Mouse (Mus musculus) midbrain, embryonic 14.5 days (tissue): ENCODE measurements at regions not wholly inside any gene's neighbourhood (a gene's known extent, or its start where the extent isn't known, plus 50 kb on each side); places are given as distances from the start of the nearest gene placed in this dataset.
"Not testable (repeated sequence)": the region's sequence is repeated elsewhere in the genome, so short reads cannot be mapped to it uniquely, and the experiment has no call there.

Experiments
- ATAC-seq: fragments of 200-750 bp; cut with Nextera tagmentation; 2 replicates; pipeline ENCODE4 v1.8.0; 2017; ENCODE audit warnings: moderate number of reproducible peaks, moderate library complexity; ENCODE audit not compliant: low FRiP score, low TSS enrichment
- DNase-seq: peaks from one replicate; pipeline ENCODE4 v3.0.0-alpha.2; 2015
- H3K27ac ChIP-seq: fragments of 300-500 bp; sonication (generic); replicated peaks from 2 replicates; pipeline ENCODE4 v1.5.1; 2014; ENCODE audit warnings: mild to moderate bottlenecking, low read depth, low read length, moderate library complexity
- H3K27me3 ChIP-seq: fragments of 300-500 bp; sonication (generic); 2 replicates; pipeline ENCODE4 v1.6.1; 2014; ENCODE audit warnings: low read length, control low read depth, mixed read lengths; ENCODE audit not compliant: control insufficient read depth, insufficient read depth
- H3K36me3 ChIP-seq: fragments of 300-500 bp; sonication (generic); 2 replicates; pipeline ENCODE4 v1.6.1; 2014; ENCODE audit warnings: low read length, control low read depth; ENCODE audit not compliant: control insufficient read depth, insufficient read depth
- H3K4me1 ChIP-seq: fragments of 300-500 bp; sonication (generic); 2 replicates; pipeline ENCODE4 v1.6.1; 2014; ENCODE audit warnings: mild to moderate bottlenecking, antibody characterized with exemption, low read length, control low read depth; ENCODE audit not compliant: control insufficient read depth, insufficient read depth
- H3K4me2 ChIP-seq: fragments of 300-500 bp; sonication (generic); 2 replicates; pipeline ENCODE4 v1.6.1; 2014; ENCODE audit warnings: mild to moderate bottlenecking, low read length, moderate library complexity
- H3K4me3 ChIP-seq: fragments of 300-500 bp; sonication (generic); replicated peaks from 2 replicates; pipeline ENCODE4 v1.5.1; 2014; ENCODE audit warnings: low read depth, low read length
- H3K9ac ChIP-seq: fragments of 300-500 bp; sonication (generic); replicated peaks from 2 replicates; pipeline ENCODE4 v1.6.1; 2014; ENCODE audit warnings: mild to moderate bottlenecking, low read length, moderate library complexity
- H3K9me3 ChIP-seq: fragments of 300-500 bp; sonication (generic); 2 replicates; pipeline ENCODE4 v1.6.1; 2016; ENCODE audit warnings: low read length, control low read depth, mixed read lengths; ENCODE audit not compliant: control insufficient read depth
- whole genome bisulfite sequencing: fragments of 180-500 bp; shearing (Covaris S2); extraction: QIAGEN DNeasy Blood & Tissue Kit; methylation state at CpG from one replicate; pipeline ENCODE4 v1.1.7; 2014; 5-methylcytosine and 5-hydroxymethylcytosine counted together

DNA sequence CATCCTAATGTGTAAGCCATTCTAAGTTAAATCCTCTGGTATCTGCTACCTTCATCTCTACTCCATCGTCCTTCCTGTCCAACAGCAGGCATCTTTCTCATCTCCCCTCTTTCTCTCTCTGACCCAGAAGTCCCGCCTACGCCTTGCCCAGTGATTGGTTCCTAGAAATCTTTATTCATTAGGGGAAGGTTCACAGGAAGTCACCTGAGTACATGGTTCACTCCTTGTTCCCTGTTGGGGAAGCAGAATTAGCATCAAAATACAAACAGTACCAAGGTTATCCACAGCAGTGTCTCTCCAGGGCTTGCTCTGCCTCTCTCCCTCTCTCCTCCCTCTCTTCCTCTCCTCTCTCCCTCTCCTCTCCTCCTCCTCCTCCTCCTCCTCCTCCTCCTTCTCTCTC, 319.4 kb downstream of the Nkx6-1 start:
- DNase-seq (no peak), ATAC-seq (no peak)
- Histone ChIP-seq H3K27me3 (no peaks in the 10 kb centered on the region), H3K4me2 (no peak overlapping the region), H3K27ac (no peak overlapping the region), H3K9me3 (no peaks in the 10 kb centered on the region), H3K4me3 (no peak overlapping the region), H3K9ac (no peak overlapping the region), H3K4me1 (no peaks in the 10 kb centered on the region), H3K36me3 (no peaks in the 10 kb centered on the region)
- 87% methylated on average over 3 of the region's 3 CpGs for WGBS

DNA sequence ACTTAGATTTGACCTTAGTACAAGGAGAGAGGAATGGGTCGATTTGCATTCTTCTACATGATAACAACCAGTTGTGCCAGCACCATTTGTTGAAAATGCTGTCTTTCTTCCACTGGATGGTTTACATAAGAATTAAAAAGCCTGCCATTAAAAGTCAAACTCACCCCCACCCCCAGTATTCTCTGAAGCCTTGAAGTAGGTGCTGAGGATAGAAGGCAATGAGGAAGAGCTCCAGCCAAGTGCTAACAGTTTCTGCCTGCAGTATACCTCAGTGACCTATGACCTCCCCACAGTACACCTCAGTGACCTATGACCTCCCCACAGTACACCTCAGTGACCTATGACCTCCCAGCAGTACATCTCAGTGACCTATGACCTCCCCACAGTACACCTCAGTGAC, 328.4 kb downstream of the Nkx6-1 start:
- ATAC-seq, H3K9me3 ChIP-seq, DNase-seq, H3K27me3 ChIP-seq, H3K4me1 ChIP-seq, H3K4me2 ChIP-seq, H3K27ac ChIP-seq, H3K36me3 ChIP-seq, H3K9ac ChIP-seq, H3K4me3 ChIP-seq: not testable (repeated sequence)
- 100% methylated on average over 1 of the region's 1 CpGs for WGBS

DNA sequence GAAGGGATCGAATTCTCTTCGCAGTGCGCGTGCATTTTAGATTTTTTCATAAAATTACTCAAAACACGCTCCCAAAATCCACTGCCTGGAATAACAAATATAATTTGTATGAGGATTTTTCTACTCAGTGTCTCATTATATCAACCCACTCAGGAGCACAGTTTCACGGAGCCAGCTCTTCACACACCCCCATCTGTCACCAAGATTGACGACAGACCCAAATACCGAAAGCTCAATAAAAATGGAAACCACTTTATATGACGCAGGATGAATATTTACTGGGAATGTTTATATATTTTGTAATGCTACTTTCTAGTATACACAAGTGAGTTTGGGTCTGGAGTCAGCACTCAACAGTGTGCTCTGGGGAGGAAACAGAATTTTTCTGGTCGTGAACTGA, 333.0 kb downstream of the Nkx6-1 start:
- Histone ChIP-seq H3K4me2 (no peak overlapping the region), H3K27me3 (peaks cover 20% of the 10 kb centered on the region; the same call in 1 of the 2 replicates), H3K27ac (no peak overlapping the region), H3K4me3 (no peak overlapping the region), H3K9me3 (no peaks in the 10 kb centered on the region), H3K36me3 (no peaks in the 10 kb centered on the region), H3K4me1 (no peaks in the 10 kb centered on the region), H3K9ac (no peak overlapping the region)
- DNase-seq (no peak), ATAC-seq (no peak)
- WGBS = 91% methylated on average over 10 of the region's 10 CpGs

DNA sequence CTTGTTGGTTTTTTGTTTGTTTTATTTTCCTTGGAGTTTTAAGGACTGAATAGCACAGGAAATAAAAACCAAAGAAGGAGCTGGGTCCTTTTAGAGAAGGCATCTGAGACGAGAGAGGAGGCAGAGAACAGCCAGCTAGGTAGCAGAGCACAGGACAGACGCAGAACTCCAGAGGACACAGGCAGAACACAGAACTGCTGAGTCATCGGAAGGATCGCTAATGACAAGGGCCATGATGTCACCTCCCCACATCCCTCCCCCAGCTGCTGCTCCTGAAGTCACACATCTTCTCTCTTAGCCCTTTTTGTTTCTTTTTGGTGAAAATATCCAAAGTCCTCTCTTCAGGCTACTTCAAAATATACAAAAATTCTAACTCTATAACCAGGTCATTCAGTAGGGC, 338.7 kb downstream of the Nkx6-1 start:
- no peaks in the 10 kb centered on the region for H3K36me3 ChIP-seq
- H3K4me2 ChIP-seq = no peak overlapping the region
- 57% methylated on average over 4 of the region's 4 CpGs for WGBS
- DNase-seq (no peak), ATAC-seq (no peak)
- H3K27ac ChIP-seq = no peak overlapping the region
- H3K4me1 ChIP-seq = peaks cover 7% of the 10 kb centered on the region; the same call in 1 of the 2 replicates
- no peak overlapping the region for H3K9ac ChIP-seq
- peaks cover 60% of the 10 kb centered on the region for H3K27me3 ChIP-seq
- H3K4me3 ChIP-seq = no peak overlapping the region
- H3K9me3 ChIP-seq = no peaks in the 10 kb centered on the region

DNA sequence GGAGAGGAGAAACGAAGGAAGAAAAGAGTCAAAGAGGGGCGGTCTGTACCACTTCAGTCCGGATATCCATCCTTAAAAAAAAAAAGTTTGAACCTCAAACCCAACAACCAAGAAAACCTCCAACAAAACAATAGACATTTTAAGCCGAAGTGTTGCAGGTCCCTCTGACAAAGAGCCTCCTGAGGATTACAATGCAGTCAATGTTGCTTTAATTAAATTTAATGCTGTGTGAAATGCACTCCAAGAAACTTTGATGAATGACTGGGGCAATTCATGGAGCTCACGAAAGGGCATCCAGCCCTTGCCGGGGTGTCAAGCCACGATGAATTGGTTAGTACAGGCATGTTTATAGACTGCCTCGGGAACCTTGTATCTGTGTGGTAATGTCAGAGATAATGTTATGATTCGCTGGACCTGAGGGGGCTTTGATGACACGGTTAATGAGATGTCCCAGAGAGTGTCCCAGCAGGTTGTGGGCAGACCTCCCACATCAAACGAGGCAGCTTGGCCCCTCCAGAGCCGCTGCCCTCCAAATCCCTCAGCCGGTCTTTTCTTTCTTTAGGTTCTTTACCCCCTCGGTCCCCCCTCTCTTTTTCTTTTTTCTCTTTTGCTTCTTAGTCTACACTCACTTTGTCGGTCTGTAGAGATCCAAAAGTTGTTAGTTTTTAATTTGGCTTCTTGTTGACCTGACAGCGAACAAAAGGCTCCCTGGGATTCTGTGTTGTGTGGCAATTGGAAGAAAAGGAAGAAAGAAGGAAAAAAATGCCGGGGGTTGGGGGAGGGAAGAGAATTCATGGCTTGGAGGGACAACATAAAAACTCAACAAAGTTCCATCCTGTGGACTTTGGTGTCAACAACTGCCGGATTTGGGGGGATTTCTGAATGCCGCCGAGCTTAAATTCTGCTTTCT, 341.5 kb downstream of the Nkx6-1 start:
- 1% methylated on average over 20 of the region's 20 CpGs for WGBS
- no peak overlapping the region for H3K9ac ChIP-seq
- ATAC-seq (no peak), DNase-seq (peak; percentile 44)
- peak overlapping the region; percentile 26; the same call in 1 of the 2 replicates for H3K4me2 ChIP-seq
- H3K36me3 ChIP-seq = no peaks in the 10 kb centered on the region
- H3K4me3 ChIP-seq = no peak overlapping the region
- no peaks in the 10 kb centered on the region for H3K9me3 ChIP-seq
- H3K27me3 ChIP-seq = peaks cover 61% of the 10 kb centered on the region
- peaks cover 7% of the 10 kb centered on the region; the same call in 1 of the 2 replicates for H3K4me1 ChIP-seq
- H3K27ac ChIP-seq = no peak overlapping the region

DNA sequence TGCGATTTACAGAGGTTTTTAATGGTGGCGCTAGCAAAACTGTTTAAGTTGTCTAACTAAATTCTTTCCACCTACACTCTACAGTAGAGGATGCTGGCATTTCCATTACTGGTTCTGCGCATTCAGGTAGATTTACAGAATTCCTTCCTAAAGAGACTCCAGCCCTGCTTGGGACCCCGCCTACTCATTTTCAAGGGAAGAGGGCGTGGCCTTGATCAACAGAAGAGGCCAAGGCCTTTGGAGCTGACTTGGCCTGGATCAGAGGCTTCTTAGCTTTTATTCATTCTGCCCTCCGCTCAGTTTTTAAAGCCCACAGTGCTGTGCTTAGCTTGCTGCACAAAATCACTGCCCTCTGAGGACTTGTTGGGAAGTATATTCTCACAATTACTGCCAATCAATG, 364.8 kb downstream of the Nkx6-1 start:
- 87% methylated on average over 6 of the region's 6 CpGs for WGBS
- no peaks in the 10 kb centered on the region for H3K27me3 ChIP-seq

DNA sequence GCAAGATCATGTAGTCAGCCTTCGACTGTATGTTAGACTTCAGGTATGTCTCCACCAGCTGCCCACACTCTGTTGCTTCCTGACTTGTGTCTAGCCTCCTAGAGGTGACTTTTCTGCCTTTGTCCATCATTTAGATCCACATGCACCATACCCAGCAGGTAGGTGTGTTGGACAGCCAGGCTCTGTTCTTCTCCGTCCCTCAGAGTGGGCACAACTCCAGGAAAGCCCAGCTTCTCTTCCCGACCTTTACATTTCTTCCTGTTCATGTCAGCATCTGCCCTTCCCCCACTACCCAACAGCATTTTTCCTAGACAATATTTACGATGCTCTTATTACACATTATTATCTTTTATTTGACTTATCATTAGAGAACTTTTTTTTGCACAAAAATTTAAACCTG, 366.4 kb downstream of the Nkx6-1 start:
- no peak overlapping the region for H3K27ac ChIP-seq
- no peaks in the 10 kb centered on the region for H3K9me3 ChIP-seq
- H3K27me3 ChIP-seq = no peaks in the 10 kb centered on the region
- no peaks in the 10 kb centered on the region for H3K4me1 ChIP-seq
- WGBS = 81% methylated on average over 4 of the region's 4 CpGs
- no peaks in the 10 kb centered on the region for H3K36me3 ChIP-seq
- H3K9ac ChIP-seq = no peak overlapping the region
- no peak overlapping the region for H3K4me2 ChIP-seq
- DNase-seq (no peak), ATAC-seq (no peak)
- no peak overlapping the region for H3K4me3 ChIP-seq

More for the DNA sequence above, 364.8 kb downstream of the Nkx6-1 start:
- ATAC-seq (no peak), DNase-seq (no peak)
- Histone ChIP-seq H3K4me3 (no peak overlapping the region), H3K4me2 (no peak overlapping the region), H3K4me1 (no peaks in the 10 kb centered on the region), H3K36me3 (no peaks in the 10 kb centered on the region), H3K9me3 (no peaks in the 10 kb centered on the region), H3K27ac (no peak overlapping the region), H3K9ac (no peak overlapping the region)

DNA sequence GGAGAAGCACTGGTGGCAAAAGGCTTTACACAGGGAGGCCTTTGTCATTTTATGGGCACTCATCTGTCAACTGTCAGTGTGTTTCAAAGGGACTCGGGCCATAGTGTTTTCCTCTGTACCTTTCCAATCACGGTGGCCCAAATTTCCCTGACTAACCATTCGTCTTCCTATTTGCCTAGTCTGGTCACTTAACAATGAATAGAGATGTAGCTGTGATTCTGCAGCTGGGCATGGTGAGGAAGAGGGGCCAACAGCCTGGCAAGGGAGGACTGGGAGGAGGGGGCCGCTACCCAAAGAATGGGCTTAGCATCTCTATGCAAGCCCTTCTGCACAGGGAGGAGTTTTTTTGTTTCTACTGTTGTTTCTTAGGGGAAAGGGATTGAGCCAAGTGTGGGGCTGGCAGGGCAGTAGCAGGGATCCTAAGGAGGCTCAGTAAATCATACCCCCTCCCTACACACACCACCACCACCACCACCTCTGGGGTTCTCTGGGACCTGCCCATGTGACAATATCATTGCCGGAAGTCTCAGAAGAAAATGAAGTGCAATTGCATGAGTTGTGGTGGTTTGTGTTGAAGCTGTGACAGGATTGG, 367.2 kb downstream of the Nkx6-1 start:
- 52% methylated on average over 5 of the region's 5 CpGs for WGBS
- no peak for ATAC-seq

DNA sequence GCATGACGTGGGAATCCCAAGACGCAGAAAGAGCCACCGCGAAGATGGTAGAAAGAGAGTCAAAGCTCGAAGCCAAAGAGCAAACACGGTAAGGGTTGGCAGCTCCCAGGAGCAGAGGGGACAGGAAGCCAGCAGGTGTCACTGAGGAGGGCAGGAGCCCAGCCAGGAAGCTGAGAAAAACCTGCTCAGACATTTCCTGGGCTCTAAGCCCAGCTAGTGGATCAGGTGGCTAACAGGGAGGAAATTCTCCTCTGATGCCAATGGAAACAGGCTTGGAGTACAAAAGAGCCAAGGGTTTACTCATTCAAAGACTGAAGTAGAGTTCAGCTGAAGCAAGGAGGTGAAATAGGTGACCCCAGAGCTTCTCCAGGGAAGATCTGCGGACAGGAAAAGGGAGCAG, 368.9 kb downstream of the Nkx6-1 start:
- no peaks in the 10 kb centered on the region for H3K27me3 ChIP-seq
- H3K9ac ChIP-seq = no peak overlapping the region
- ATAC-seq (no peak), DNase-seq (peak; percentile 12)
- no peak overlapping the region for H3K27ac ChIP-seq
- H3K36me3 ChIP-seq = no peaks in the 10 kb centered on the region
- H3K4me3 ChIP-seq = no peak overlapping the region
- H3K4me1 ChIP-seq = no peaks in the 10 kb centered on the region
- H3K4me2 ChIP-seq = no peak overlapping the region
- H3K9me3 ChIP-seq = no peaks in the 10 kb centered on the region
- WGBS = 67% methylated on average over 7 of the region's 7 CpGs

More for the DNA sequence above, 367.2 kb downstream of the Nkx6-1 start:
- Histone ChIP-seq H3K9me3 (no peaks in the 10 kb centered on the region), H3K9ac (no peak overlapping the region), H3K4me3 (no peak overlapping the region), H3K4me1 (no peaks in the 10 kb centered on the region), H3K36me3 (no peaks in the 10 kb centered on the region), H3K27me3 (no peaks in the 10 kb centered on the region), H3K4me2 (no peak overlapping the region), H3K27ac (no peak overlapping the region)
- DNase-seq = no peak
